Mouse (Mus musculus): ENCODE data around the gene Ewsr1. TPM values are rescaled to one million over a fixed set of nuclear protein-coding genes. Genes with fewer than 3 reads are reported as not detected.

Ewsr1 gene
- polyA plus RNA-seq, 1 experiment from 2014 or later = 680 TPM

DNA sequence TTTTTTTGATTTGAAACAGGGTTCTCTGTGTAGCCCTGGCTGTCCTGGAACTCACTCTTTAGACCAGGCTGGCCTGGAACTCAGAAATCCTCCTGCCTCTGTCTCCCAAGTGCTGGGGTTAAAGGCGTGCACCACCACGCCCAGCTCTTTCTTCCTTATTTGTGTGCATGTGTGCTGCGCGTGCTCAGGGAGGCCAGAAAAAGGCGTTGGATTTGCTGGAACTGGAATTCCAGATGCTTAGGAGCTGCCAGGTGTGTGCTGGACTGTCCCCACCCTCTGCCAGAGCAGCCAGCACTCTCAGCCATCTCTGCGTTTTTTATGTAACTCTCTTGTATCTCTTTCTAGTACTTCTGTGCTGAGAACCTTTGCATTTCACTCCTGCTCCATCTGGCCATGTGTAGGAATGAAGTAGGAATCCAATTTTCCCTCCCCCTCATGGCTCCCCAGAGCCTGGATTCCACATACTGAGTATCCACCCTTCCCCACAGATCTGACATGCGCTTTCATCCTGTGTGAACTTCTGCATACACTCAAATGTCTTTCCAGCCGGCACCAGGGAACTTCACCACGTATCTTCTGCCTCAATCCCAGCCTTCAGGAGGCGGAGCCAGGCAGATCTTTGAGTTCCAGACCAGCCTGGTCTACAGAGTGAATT, 46.7 kb downstream of the Ewsr1 start:
- Histone ChIP-seq H3K36me3 (no peaks in the 10 kb centered on the region), H3K4me1 (peaks cover 16% of the 10 kb centered on the region), H3K9me3 (no peaks in the 10 kb centered on the region), H3K27ac (no peak overlapping the region), H3K4me3 (no peak overlapping the region), H3K27me3 (ENCODE audit: insufficient read depth, poor library complexity, severe bottlenecking) (peaks cover 36% of the 10 kb centered on the region)
- no peak for DNase-seq (ENCODE audit: low spot score)
- 66% methylated on average over 10 of the region's 10 CpGs for WGBS

DNA sequence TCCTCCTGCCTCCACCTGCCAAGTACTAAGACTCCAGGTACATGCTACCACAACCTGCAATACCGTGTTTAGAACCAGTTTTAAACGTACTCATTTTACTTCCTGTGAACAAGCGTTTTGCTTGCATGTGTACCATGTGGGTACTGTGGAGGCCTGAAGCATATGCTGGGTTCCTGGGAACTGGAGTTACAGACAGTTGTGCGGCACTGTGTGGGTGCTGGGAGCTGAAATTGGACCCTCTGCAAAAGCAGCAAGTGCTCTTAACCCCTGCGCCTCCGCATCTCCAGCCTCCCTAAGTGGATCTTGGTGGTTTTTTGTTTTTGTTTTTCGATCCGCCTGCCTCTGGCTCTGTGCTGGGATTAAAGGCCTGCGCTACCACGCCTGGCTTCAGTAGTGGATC, 47.4 kb downstream of the Ewsr1 start:
- WGBS = 82% methylated on average over 10 of the region's 10 CpGs
- Histone ChIP-seq H3K36me3 (no peaks in the 10 kb centered on the region), H3K27ac (no peak overlapping the region), H3K4me3 (no peak overlapping the region), H3K27me3 (ENCODE audit: insufficient read depth, poor library complexity, severe bottlenecking) (peaks cover 29% of the 10 kb centered on the region), H3K4me1 (peaks cover 14% of the 10 kb centered on the region), H3K9me3 (no peaks in the 10 kb centered on the region)
- no peak for DNase-seq (ENCODE audit: low spot score)

DNA sequence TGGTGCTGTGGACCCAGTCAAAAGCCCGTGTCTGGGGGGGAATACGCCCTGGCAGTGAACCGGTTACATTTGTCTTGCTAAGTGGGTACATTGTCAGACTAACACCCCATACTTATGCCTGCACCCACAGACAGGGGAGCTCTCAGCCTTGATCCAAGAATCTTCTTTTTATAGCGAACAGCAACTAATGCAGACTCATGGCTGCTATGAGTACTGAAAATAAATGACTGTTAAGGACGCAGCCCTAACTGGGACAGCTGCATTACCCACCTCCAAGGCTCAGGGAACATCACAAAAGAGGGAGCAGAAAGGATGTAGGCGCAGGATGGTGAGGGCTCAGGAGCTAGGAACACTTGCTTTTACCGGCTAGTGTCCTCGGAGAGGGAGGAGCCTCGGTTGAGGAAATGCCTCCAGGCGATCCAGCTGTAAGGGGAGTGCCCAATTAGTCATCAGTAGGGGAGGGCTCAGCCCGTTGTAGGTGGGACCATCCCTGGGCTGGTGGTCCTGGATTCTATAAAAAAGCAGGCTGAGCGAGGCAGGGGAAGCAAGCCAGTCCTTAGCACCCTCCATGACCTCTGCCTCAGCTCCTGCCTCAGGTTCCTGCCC, 52.6 kb downstream of the Ewsr1 start:
- Histone ChIP-seq H3K9me3 (no peaks in the 10 kb centered on the region), H3K4me3 (no peak overlapping the region), H3K4me1 (peaks cover 8% of the 10 kb centered on the region; the same call in 1 of the 2 replicates), H3K36me3 (peaks cover 18% of the 10 kb centered on the region), H3K27me3 (ENCODE audit: insufficient read depth, poor library complexity, severe bottlenecking) (peaks cover 9% of the 10 kb centered on the region), H3K27ac (no peak overlapping the region)
- no peak for DNase-seq (ENCODE audit: low spot score)
- WGBS = 45% methylated on average over 12 of the region's 12 CpGs

DNA sequence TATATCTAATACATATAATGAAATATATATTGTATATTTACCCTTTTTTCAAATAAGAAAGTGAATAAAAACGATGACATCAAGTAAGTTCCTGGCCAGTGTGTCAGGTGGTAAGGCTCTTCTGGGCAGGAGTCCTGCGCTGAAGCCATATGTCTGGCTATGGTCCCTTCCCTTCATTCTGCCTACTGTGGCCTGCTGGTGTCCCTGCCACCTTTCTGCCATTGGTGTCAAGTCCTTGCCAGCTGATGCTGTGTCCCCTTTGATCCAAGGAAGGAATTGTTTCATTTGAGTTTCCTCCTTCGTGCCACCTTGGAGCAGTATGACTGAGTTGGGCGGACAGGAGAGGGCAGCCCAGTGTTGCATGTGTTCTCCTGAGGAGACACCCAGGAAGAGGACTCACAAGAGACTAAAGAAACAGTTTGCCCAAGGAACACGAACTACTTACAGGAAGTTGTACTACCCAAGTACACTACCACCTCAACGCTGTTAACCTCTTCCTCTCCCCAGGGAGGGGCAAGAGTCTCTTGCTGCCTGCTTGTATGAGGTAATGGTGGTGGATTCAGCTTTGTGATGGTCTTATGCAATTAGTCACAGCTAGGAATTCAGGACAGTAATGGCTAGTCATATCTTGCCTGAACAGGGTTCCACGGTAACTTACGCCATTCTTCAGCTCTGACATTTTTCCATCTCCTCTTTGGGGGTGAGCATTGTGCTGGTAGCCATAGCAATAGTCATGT, 56.3 kb downstream of the Ewsr1 start:
- Histone ChIP-seq H3K4me3 (no peak overlapping the region), H3K36me3 (peaks cover 52% of the 10 kb centered on the region), H3K27me3 (ENCODE audit: insufficient read depth, poor library complexity, severe bottlenecking) (no peaks in the 10 kb centered on the region), H3K27ac (no peak overlapping the region), H3K9me3 (no peaks in the 10 kb centered on the region), H3K4me1 (peaks cover 18% of the 10 kb centered on the region)
- DNase-seq (ENCODE audit: low spot score) = no peak
- 90% methylated on average over 8 of the region's 8 CpGs for WGBS

DNA sequence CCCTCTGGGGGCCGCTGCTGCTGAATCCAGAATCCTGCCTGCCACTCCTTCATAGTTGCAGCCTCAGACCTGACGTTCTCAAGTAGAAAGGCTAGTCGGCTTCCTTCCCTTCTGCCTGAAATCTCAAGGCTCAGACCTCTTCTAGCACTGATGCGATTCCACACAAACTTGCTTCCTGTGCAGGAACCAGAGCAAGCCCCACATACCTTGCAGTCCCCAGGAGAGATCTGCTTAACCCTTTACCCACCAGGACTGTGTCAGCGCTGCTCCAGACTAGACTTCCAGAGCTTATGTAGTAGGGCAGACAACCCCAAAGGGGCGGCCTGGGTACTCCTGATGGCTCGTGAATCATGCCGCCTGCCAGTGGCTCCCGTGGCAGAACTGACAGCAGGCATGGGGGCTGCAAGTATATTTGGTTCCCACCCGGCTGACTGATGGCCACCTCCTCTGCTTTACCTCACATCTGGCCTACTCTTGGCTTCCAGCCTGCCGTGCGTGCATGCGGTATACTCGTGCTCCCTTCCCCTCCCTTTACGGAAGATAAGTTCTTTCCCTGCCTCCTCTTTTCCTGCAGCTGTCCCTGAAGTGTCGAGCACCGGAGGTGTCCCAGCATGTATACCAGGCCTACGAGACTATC, 57.8 kb downstream of the Ewsr1 start:
- Histone ChIP-seq H3K4me1 (peaks cover 18% of the 10 kb centered on the region), H3K9me3 (no peaks in the 10 kb centered on the region), H3K36me3 (peaks cover 67% of the 10 kb centered on the region), H3K4me3 (no peak overlapping the region), H3K27me3 (ENCODE audit: insufficient read depth, poor library complexity, severe bottlenecking) (no peaks in the 10 kb centered on the region), H3K27ac (no peak overlapping the region)
- WGBS = 64% methylated on average over 18 of the region's 18 CpGs
- DNase-seq (ENCODE audit: low spot score) = no peak

DNA sequence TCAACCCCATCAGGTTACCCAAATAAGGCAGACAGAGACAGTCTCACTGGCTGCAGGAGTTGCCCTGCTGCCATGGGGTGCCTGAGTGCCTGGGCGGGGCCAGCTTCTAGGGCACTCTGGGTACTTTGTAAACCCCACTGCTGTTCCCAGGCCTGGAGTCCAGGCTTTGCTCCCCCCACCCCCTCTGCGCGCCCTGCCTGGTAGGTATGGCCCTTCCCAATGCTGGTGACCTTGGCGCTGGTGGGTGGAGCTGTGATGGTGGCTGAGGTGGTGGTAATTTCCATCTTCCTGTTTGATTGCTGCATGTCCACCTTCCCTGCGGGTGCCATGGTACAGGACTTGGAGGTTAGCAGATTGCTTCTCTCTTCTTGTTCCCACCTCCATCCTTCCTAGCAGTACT, 58.5 kb downstream of the Ewsr1 start:
- H3K36me3 ChIP-seq = peaks cover 72% of the 10 kb centered on the region
- WGBS = 89% methylated on average over 5 of the region's 5 CpGs
- H3K27ac ChIP-seq = no peak overlapping the region

DNA sequence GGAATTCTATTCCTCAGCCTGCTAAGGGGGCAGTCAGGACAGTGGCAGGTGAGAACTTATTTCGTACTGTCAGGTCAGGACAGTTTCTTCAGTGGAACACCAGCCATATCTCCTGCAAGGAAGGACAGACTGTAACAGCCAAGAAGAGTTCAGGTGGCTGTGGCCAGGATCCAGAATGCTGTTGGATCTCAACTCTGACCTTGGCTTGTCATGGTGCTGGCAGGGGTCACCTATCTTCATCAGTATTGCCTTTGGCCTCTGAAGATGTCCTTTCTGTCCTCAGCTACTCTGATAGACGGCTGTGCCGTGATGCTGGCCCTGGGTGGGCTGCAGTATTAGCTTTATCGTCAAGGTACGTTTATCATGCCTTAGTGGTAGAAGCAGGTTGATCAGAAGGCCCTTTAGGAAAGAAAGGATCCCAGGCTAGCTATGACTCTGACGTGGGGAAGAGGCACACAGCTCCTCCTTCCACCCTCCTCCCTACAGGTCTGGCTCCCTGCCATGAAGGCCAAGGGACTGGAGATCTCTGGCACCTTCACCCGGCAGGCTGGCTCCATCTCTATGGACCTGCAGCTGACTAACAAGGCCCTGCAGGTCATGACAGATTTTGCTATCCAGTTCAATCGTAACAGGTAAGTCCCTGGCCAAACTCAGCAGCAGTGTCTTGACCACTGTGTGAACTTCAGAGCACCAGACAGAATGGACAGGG, 61.8 kb downstream of the Ewsr1 start:
- H3K9me3 ChIP-seq = no peaks in the 10 kb centered on the region
- H3K4me3 ChIP-seq = no peak overlapping the region
- H3K36me3 ChIP-seq = peaks cover 96% of the 10 kb centered on the region
- H3K27ac ChIP-seq = no peak overlapping the region
- DNase-seq (ENCODE audit: low spot score) = no peak
- H3K4me1 ChIP-seq = peaks cover 18% of the 10 kb centered on the region
- WGBS = 83% methylated on average over 8 of the region's 8 CpGs
- no peaks in the 10 kb centered on the region for H3K27me3 ChIP-seq (ENCODE audit: insufficient read depth, poor library complexity, severe bottlenecking)

More for the DNA sequence above, 58.5 kb downstream of the Ewsr1 start:
- no peaks in the 10 kb centered on the region for H3K27me3 ChIP-seq (ENCODE audit: insufficient read depth, poor library complexity, severe bottlenecking)
- peaks cover 18% of the 10 kb centered on the region for H3K4me1 ChIP-seq
- no peaks in the 10 kb centered on the region for H3K9me3 ChIP-seq
- DNase-seq (ENCODE audit: low spot score) = no peak
- no peak overlapping the region for H3K4me3 ChIP-seq

DNA sequence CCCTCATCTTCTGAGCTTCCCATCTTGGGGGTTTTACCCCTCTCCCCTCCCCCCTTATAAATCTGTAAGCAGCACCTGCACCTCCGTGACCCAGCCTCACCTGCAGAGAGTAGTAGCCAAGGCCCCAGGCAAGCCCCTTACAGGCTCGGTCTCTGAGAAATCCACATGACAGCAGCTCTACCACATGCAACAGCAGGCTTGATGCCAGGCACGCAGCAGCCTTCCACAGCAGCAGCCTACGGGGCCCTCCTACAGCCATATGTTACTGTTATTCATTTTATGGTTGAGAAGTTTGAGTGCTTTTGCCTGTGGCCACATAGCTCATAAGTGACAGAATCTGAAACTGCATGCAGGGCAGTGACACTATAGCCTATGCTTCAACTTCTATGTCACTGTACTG, 63.6 kb downstream of the Ewsr1 start:
- no peaks in the 10 kb centered on the region for H3K9me3 ChIP-seq
- no peak for DNase-seq (ENCODE audit: low spot score)
- WGBS = 88% methylated on average over 4 of the region's 4 CpGs
- no peaks in the 10 kb centered on the region for H3K27me3 ChIP-seq (ENCODE audit: insufficient read depth, poor library complexity, severe bottlenecking)
- H3K4me1 ChIP-seq = peaks cover 1% of the 10 kb centered on the region; the same call in 1 of the 2 replicates
- peaks cover 99% of the 10 kb centered on the region for H3K36me3 ChIP-seq
- H3K27ac ChIP-seq = no peak overlapping the region
- H3K4me3 ChIP-seq = no peak overlapping the region

DNA sequence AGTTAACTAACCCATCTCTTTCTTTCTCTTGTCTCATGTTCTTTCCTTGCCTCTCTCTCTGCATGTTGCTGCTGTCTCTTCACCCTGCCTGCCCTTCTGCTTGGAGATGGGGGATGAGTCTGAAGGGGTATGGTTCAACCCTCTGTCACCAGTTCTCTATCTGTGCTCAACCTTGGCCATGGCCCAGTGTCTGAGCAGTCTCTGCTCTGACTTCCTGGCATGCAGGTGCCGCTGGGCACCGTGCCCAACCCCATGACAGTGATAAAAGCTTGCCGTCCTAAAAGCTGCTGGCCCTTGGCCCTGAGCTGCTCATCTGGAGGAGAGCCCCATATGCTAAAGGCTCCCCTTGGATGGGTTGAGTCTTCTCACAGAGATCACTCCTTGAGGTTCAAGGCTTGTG, 65.9 kb downstream of the Ewsr1 start:
- Histone ChIP-seq H3K27ac (no peak overlapping the region), H3K9me3 (no peaks in the 10 kb centered on the region), H3K4me3 (no peak overlapping the region), H3K27me3 (ENCODE audit: insufficient read depth, poor library complexity, severe bottlenecking) (no peaks in the 10 kb centered on the region), H3K36me3 (peaks cover 97% of the 10 kb centered on the region), H3K4me1 (no peaks in the 10 kb centered on the region)
- DNase-seq (ENCODE audit: low spot score) = no peak
- WGBS = 81% methylated on average over 3 of the region's 3 CpGs

DNA sequence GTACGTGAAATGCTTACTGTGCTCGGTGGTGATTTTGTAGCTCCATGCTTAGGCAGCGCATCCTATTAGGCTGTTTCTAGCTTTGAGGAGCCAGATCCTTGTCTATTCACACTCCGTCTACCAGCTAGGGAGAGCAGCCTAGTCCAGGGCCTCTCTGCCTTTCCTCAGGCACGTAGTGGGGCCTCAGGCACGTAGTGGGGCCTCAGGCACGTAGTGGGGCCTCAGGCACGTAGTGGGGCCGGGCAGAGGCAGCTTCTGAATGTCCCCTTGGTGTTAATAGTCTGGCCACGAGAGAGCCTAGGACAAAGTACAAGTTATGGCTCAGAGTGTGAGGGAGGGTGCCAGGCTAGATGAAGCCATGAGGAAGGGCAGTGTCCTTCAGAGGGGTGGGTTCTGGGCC, 66.4 kb downstream of the Ewsr1 start:
- Histone ChIP-seq H3K4me1 (no peaks in the 10 kb centered on the region), H3K27ac (no peak overlapping the region), H3K9me3 (no peaks in the 10 kb centered on the region), H3K36me3 (peaks cover 97% of the 10 kb centered on the region), H3K4me3 (no peak overlapping the region), H3K27me3 (ENCODE audit: insufficient read depth, poor library complexity, severe bottlenecking) (no peaks in the 10 kb centered on the region)
- 93% methylated on average over 10 of the region's 10 CpGs for WGBS
- DNase-seq (ENCODE audit: low spot score) = no peak

DNA sequence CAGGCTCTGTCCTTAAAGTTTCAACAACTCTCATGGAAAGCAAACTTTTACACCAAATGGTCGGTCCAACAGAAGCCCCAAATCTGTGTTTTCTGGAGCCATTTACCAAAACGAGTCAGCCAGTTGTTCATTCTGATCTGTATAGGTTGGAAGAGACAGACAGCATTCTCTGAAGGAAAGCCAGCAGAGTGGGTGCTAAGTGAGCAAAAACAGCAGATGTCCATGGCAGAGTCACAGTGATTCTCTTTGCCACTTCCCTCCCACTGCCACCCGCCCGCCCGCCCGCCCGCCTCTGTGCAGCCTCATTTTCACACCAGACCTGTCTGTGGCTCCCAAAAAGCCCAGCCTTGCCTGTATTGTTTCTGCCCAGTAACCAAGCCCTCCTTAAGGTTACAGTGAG, 70.8 kb downstream of the Ewsr1 start:
- no peaks in the 10 kb centered on the region for H3K4me1 ChIP-seq
- H3K27ac ChIP-seq = no peak overlapping the region
- H3K36me3 ChIP-seq = peaks cover 96% of the 10 kb centered on the region
- no peaks in the 10 kb centered on the region for H3K9me3 ChIP-seq
- WGBS = 89% methylated on average over 7 of the region's 7 CpGs
- H3K27me3 ChIP-seq (ENCODE audit: insufficient read depth, poor library complexity, severe bottlenecking) = no peaks in the 10 kb centered on the region
- no peak overlapping the region for H3K4me3 ChIP-seq
- DNase-seq (ENCODE audit: low spot score) = no peak

DNA sequence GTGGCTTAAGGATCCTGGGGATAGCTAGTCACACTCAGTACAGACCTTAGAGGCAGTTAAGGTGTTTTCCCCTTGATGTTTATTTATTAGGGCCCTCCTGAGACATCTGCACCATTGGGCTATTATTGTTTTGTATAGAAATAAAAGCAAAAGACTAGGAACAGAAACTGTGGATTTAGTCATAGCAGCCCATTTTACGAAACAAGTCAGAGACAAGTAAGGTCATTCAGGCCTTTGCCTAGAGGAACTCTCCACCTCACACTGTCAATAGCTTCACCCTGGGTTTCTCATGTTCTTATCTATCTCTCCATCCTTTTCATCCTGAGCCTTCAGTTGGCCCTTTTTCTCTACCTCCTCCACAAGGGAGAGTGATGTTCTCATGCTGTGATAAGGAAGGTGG, 74.0 kb downstream of the Ewsr1 start:
- H3K4me1 ChIP-seq = no peaks in the 10 kb centered on the region
- H3K27ac ChIP-seq = no peak overlapping the region
- no peak overlapping the region for H3K4me3 ChIP-seq
- DNase-seq (ENCODE audit: low spot score) = no peak
- 90% methylated on average over 1 of the region's 1 CpGs for WGBS
- no peaks in the 10 kb centered on the region for H3K27me3 ChIP-seq (ENCODE audit: insufficient read depth, poor library complexity, severe bottlenecking)
- peaks cover 82% of the 10 kb centered on the region for H3K36me3 ChIP-seq
- H3K9me3 ChIP-seq = no peaks in the 10 kb centered on the region
